Mouse (Mus musculus) midbrain, postnatal 0 days (tissue): ENCODE data around the gene Gm13276. TPM values are rescaled to one million over a fixed set of nuclear protein-coding genes. Genes with fewer than 3 reads are reported as not detected.
A peak's percentile ranks its signal among the peaks of the same experiment; 100 is the strongest.
"Not testable (repeated sequence)": the region's sequence is repeated elsewhere in the genome, so short reads cannot be mapped to it uniquely, and the experiment has no call there.

Experiments used
- ATAC-seq: fragments of 200-750 bp; cut with Nextera tagmentation; 2 replicates; pipeline ENCODE4 v1.8.0; 2017; ENCODE audit warnings: moderate number of reproducible peaks, mild to moderate bottlenecking, moderate TSS enrichment, moderate library complexity; ENCODE audit not compliant: low FRiP score
- DNase-seq: peaks from one replicate; pipeline ENCODE4 v3.0.0-alpha.2; 2015; ENCODE audit warnings: low spot score
- H3K27ac ChIP-seq: fragments of 300-500 bp; sonication (generic); 2 replicates; pipeline ENCODE4 v1.5.1; 2014; ENCODE audit warnings: low read depth, mild to moderate bottlenecking, low read length, mixed read lengths
- H3K27me3 ChIP-seq: fragments of 300-500 bp; sonication (generic); 2 replicates; pipeline ENCODE4 v1.6.1; 2014; ENCODE audit warnings: low read length, control low read depth, mixed read lengths; ENCODE audit not compliant: insufficient read depth
- H3K36me3 ChIP-seq: fragments of 300-500 bp; sonication (generic); 2 replicates; pipeline ENCODE4 v1.6.1; 2014; ENCODE audit warnings: low read length, control low read depth, mixed read lengths; ENCODE audit not compliant: insufficient read depth
- H3K4me1 ChIP-seq: fragments of 300-500 bp; sonication (generic); 2 replicates; pipeline ENCODE4 v1.6.1; 2014; ENCODE audit warnings: mild to moderate bottlenecking, control low read depth, antibody characterized with exemption, low read length, mixed read lengths; ENCODE audit not compliant: insufficient read depth
- H3K4me2 ChIP-seq: fragments of 300-500 bp; sonication (generic); 2 replicates; pipeline ENCODE4 v1.6.1; 2014; ENCODE audit warnings: low read depth, mild to moderate bottlenecking, low read length, mixed read lengths; ENCODE audit not compliant: poor library complexity, severe bottlenecking
- H3K4me3 ChIP-seq: fragments of 300-500 bp; sonication (generic); 2 replicates; pipeline ENCODE4 v1.5.1; 2014; ENCODE audit warnings: low read depth, mild to moderate bottlenecking, low read length, moderate library complexity
- H3K9ac ChIP-seq: fragments of 300-500 bp; sonication (generic); replicated peaks from 2 replicates; pipeline ENCODE4 v1.6.1; 2014; ENCODE audit warnings: mild to moderate bottlenecking, low read length, moderate library complexity, mixed read lengths; ENCODE audit not compliant: poor library complexity, severe bottlenecking
- H3K9me3 ChIP-seq: fragments of 300-500 bp; sonication (generic); 2 replicates; pipeline ENCODE4 v1.6.1; 2016; ENCODE audit warnings: low read length, control low read depth
- CTCF ChIP-seq: IDR thresholded peaks from 2 replicates; pipeline ENCODE4 v1.5.1; 2016; ENCODE audit warnings: antibody characterized with exemption, mild to moderate bottlenecking
- WGBS: fragments of 180-500 bp; shearing (Covaris S2); extraction: QIAGEN DNeasy Blood & Tissue Kit; methylation state at CpG from one replicate; pipeline ENCODE4 v1.1.7; 2014; 5-methylcytosine and 5-hydroxymethylcytosine counted together
- polyA plus RNA-seq: library from polyadenylated mRNA; unstranded; fragments of >200 nt; fragmentation: Nextera tagmentation; extraction: Ambion mirVana; gene quantifications from 2 replicates; pipeline ENCODE4 v1.2.1, GENCODE M21; 2015
- total RNA-seq: library from RNA; depleted of rRNA; stranded (reverse); fragments of >200 nt; gene quantifications from 2 replicates; pipeline ENCODE4 v1.2.3, GENCODE M21; 2014

Gm13276 gene
- total and polyA plus RNA-seq, 2 experiments from 2014 or later = not detected

GRCm38 (mm10) chr4:88749926-88750325 lies 35.6 kb upstream of the Gm13276 start:
- H3K9me3 ChIP-seq = no peaks in the 10 kb centered on the region
- H3K4me2 ChIP-seq = no peak overlapping the region
- H3K4me1 ChIP-seq = no peaks in the 10 kb centered on the region
- H3K36me3 ChIP-seq = no peaks in the 10 kb centered on the region
- H3K9ac ChIP-seq = no peak overlapping the region
- ATAC-seq (no peak), DNase-seq (no peak)
- H3K27me3 ChIP-seq = no peaks in the 10 kb centered on the region
- no peak for TF ChIP-seq CTCF
- WGBS = 70% methylated on average over 6 of the region's 6 CpGs
- no peak overlapping the region for H3K4me3 ChIP-seq
- no peak overlapping the region for H3K27ac ChIP-seq

- ATAC-seq, H3K9me3 ChIP-seq, H3K9ac ChIP-seq, H3K4me3 ChIP-seq, DNase-seq, H3K27me3 ChIP-seq, H3K4me1 ChIP-seq, H3K27ac ChIP-seq, H3K4me2 ChIP-seq, H3K36me3 ChIP-seq: not testable (repeated sequence)
- 76% methylated on average over 15 of the region's 15 CpGs for WGBS
These were observed 30.6 kb upstream of the Gm13276 start, which contains the start of gene Gm13271 for GRCm38 (mm10) chr4:88754818-88755340. TSS of gene Gm13271 (plus strand) at chr4:88754868.

GRCm38 (mm10) chr4:88756581-88757513 lies 28.7 kb upstream of the Gm13276 start:
- not testable (repeated sequence) for DNase-seq, H3K36me3 ChIP-seq, H3K27ac ChIP-seq, H3K9me3 ChIP-seq, H3K27me3 ChIP-seq, ATAC-seq, H3K4me1 ChIP-seq
- Histone ChIP-seq H3K9ac (0 out of 2 replicates have a peak overlapping the region, but pooled peaks have one; percentile 29), H3K4me3 (peak overlapping the region; percentile 37), H3K4me2 (peak overlapping the region; percentile 65)
- WGBS = 10% methylated on average over 28 of the region's 31 CpGs

- peak; percentile 93 for DNase-seq
- peak overlapping the region; percentile 65 for H3K4me2 ChIP-seq
- TF ChIP-seq CTCF = peak; percentile 73
- ATAC-seq = peak; percentile 99
- not testable (repeated sequence) for H3K4me1 ChIP-seq, H3K27me3 ChIP-seq, H3K36me3 ChIP-seq, H3K27ac ChIP-seq, H3K9me3 ChIP-seq
- 0 out of 2 replicates have a peak overlapping the region, but pooled peaks have one; percentile 29 for H3K9ac ChIP-seq
- WGBS = under 1% methylated on average over 11 of the region's 21 CpGs
- H3K4me3 ChIP-seq = peak overlapping the region; percentile 37
These were observed 27.9 kb upstream of the Gm13276 start for GRCm38 (mm10) chr4:88757628-88758031.

GRCm38 (mm10) chr4:88758751-88759150 lies 26.8 kb upstream of the Gm13276 start:
- H3K4me1 ChIP-seq, DNase-seq, H3K9ac ChIP-seq, H3K27ac ChIP-seq, H3K4me2 ChIP-seq, H3K27me3 ChIP-seq, H3K9me3 ChIP-seq, ATAC-seq, H3K36me3 ChIP-seq, H3K4me3 ChIP-seq: not testable (repeated sequence)
- 88% methylated on average over 9 of the region's 9 CpGs for WGBS

- not testable (repeated sequence) for H3K4me1 ChIP-seq, H3K9ac ChIP-seq, DNase-seq, H3K27me3 ChIP-seq, H3K36me3 ChIP-seq, H3K9me3 ChIP-seq, ATAC-seq, H3K27ac ChIP-seq
- peak within 1 kb of the TSS; percentile 20; the same call in 1 of the 2 replicates for H3K4me3 ChIP-seq
- peak within 1 kb of the TSS; percentile 42 for H3K4me2 ChIP-seq
- WGBS = 37% methylated on average over 6 of the region's 14 CpGs
These were observed 25.8 kb upstream of the Gm13276 start, which contains the start of gene Gm13283 for GRCm38 (mm10) chr4:88759610-88760268. TSS of gene Gm13283 (plus strand) at chr4:88760119.
